Mouse (Mus musculus) C2C12 (cell line): Measurements from ENCODE around the gene Wif1.

ENCODE experiments used
- CTCF ChIP-seq: IDR thresholded peaks from one replicate; pipeline ENCODE4 v1.5.1; 2011; ENCODE audit not compliant: control insufficient read depth, insufficient read depth, insufficient read length
- MYOD1 ChIP-seq: IDR thresholded peaks from one replicate; pipeline ENCODE4 v1.6.1; 2011; ENCODE audit warnings: low read depth; ENCODE audit not compliant: control insufficient read depth, insufficient read length
- MYOG ChIP-seq: IDR thresholded peaks from one replicate; pipeline ENCODE4 v1.6.1; 2011; ENCODE audit not compliant: control insufficient read depth, insufficient read length; ENCODE audit errors: extremely low read depth

DNA sequence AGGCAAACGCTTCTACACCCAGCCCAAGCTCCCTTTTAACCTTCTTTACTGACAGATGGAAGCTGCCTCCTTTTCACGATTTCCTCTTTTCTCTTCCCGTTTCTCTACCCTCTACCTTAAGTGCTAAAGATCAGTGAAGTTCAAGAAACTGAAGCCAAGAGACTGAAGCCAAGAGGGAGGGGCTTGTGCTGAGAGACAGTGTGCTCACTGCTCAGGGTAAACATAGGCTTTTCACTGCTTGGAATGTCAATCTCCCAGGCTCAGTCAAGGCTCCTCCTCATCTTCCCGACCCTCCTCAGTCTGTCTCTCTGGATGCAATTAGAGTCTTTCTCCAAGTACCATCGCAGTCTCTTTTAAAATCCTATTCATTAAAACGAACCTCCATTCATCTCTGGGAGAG lies 55.6 kb downstream of the Wif1 start:
- no peak for TF ChIP-seq MYOD1
- no peak for TF ChIP-seq CTCF
- no peak for TF ChIP-seq MYOG
